Mouse (Mus musculus) embryonic facial prominence, embryonic 14.5 days (tissue): ENCODE data around the gene Slc8a1. TPM values are rescaled to one million over a fixed set of nuclear protein-coding genes. Genes with fewer than 3 reads are reported as not detected.

Experiments
- ATAC-seq: fragments of 200-750 bp; cut with Nextera tagmentation; 2 replicates; pipeline ENCODE4 v1.8.0; 2017; ENCODE audit warnings: low read depth, moderate number of reproducible peaks, moderate TSS enrichment
- DNase-seq: peaks from one replicate; pipeline ENCODE4 v3.0.0-alpha.2; 2015; ENCODE audit warnings: low spot score
- H3K27ac ChIP-seq: fragments of 300-500 bp; sonication (generic); replicated peaks from 2 replicates; pipeline ENCODE4 v1.5.1; 2014; ENCODE audit warnings: low read depth, mild to moderate bottlenecking, low read length, moderate library complexity
- H3K27me3 ChIP-seq: fragments of 300-500 bp; sonication (generic); replicated peaks from 2 replicates; pipeline ENCODE4 v1.6.1; 2014; ENCODE audit warnings: low read length; ENCODE audit not compliant: control insufficient read depth, insufficient read depth
- H3K36me3 ChIP-seq: fragments of 300-500 bp; sonication (generic); 2 replicates; pipeline ENCODE4 v1.6.1; 2014; ENCODE audit warnings: low read length, mixed read lengths; ENCODE audit not compliant: control insufficient read depth, insufficient read depth
- H3K4me1 ChIP-seq: fragments of 300-500 bp; sonication (generic); 2 replicates; pipeline ENCODE4 v1.6.1; 2014; ENCODE audit warnings: antibody characterized with exemption, low read length; ENCODE audit not compliant: control insufficient read depth, insufficient read depth
- H3K4me2 ChIP-seq: fragments of 300-500 bp; sonication (generic); 2 replicates; pipeline ENCODE4 v1.6.1; 2014; ENCODE audit warnings: low read depth, mild to moderate bottlenecking, low read length, moderate library complexity, mixed read lengths
- H3K4me3 ChIP-seq: fragments of 300-500 bp; sonication (generic); 2 replicates; pipeline ENCODE4 v1.5.1; 2014; ENCODE audit warnings: low read depth, mild to moderate bottlenecking, low read length
- H3K9ac ChIP-seq: fragments of 300-500 bp; sonication (generic); 2 replicates; pipeline ENCODE4 v1.6.1; 2014; ENCODE audit warnings: low read depth, mild to moderate bottlenecking, low read length, moderate library complexity, mixed read lengths
- H3K9me3 ChIP-seq: fragments of 300-500 bp; sonication (generic); 2 replicates; pipeline ENCODE4 v1.6.1; 2016; ENCODE audit warnings: low read length; ENCODE audit not compliant: control insufficient read depth
- WGBS: fragments of 180-500 bp; shearing (Covaris S2); extraction: QIAGEN DNeasy Blood & Tissue Kit; methylation state at CpG from one replicate; pipeline ENCODE4 v1.1.7; 2014; 5-methylcytosine and 5-hydroxymethylcytosine counted together
- polyA plus RNA-seq: library from polyadenylated mRNA; unstranded; fragments of >200 nt; fragmentation: Nextera tagmentation; extraction: Ambion mirVana; gene quantifications from 2 replicates; pipeline ENCODE4 v1.2.1, GENCODE M21; 2014

The Slc8a1 gene
- polyA plus RNA-seq = 4.6 and 5.5 TPM in 2 replicates

DNA sequence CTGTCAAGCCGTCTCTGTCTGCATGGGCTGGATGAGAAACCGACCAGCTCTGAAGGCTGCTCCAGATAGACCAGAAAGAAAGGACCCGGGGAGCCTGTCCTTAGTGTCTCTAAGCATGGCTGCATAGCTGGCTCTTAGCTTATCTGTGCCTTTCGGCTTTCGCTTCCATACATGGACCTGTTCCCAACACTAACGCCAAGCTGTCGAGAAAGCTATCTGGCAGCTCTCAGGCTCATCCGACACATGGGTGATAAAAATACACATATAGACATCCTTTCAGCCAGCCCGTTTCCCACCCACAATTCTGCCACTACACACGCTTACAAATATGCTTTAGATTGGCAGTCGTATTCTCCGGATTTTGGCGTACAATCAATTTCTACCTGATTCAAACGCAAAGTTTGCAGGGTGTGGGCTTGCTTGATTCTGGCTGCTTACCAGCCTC, at the start of gene Slc8a1:
Gene Slc8a1 (minus strand): TSS at position 67 of the 445 bp plus-strand sequence.
- no peaks in the 10 kb centered on the region for H3K4me1 ChIP-seq
- no peaks in the 10 kb centered on the region for H3K36me3 ChIP-seq
- H3K4me2 ChIP-seq = no peak within 1 kb of the TSS
- H3K27me3 ChIP-seq = no peaks in the 10 kb centered on the region
- no peaks in the 10 kb centered on the region for H3K9me3 ChIP-seq
- 92% methylated on average over 14 of the region's 14 CpGs for WGBS
- no peak within 1 kb of the TSS for H3K27ac ChIP-seq
- ATAC-seq (no peak), DNase-seq (no peak)
- H3K4me3 ChIP-seq = no peak within 1 kb of the TSS
- no peak within 1 kb of the TSS for H3K9ac ChIP-seq

DNA sequence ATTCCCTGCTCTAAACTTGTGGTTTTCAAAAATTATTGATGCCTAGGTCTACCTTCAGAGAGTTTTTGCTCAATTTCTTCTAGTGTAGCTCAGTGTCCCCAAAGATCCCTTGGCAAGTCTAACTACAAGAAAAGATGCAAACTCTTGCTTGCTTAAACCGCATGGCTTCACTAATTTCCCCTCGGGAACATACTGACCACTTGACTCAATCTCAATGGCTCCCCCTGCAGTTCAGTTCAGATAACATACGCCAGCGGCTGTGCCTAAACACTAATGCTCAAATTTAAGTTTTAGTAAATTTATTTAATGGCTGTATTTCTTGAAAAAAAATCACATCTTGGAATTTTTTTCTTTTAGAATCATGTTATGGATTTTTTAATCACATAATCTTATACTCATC, 49.2 kb upstream of the Slc8a1 start:
- Histone ChIP-seq H3K9ac (no peak overlapping the region), H3K9me3 (no peaks in the 10 kb centered on the region), H3K4me2 (no peak overlapping the region), H3K27ac (no peak overlapping the region), H3K36me3 (no peaks in the 10 kb centered on the region), H3K4me1 (no peaks in the 10 kb centered on the region), H3K27me3 (no peaks in the 10 kb centered on the region), H3K4me3 (no peak overlapping the region)
- DNase-seq (peak; percentile 52), ATAC-seq (no peak)
- WGBS = 33% methylated on average over 4 of the region's 4 CpGs

DNA sequence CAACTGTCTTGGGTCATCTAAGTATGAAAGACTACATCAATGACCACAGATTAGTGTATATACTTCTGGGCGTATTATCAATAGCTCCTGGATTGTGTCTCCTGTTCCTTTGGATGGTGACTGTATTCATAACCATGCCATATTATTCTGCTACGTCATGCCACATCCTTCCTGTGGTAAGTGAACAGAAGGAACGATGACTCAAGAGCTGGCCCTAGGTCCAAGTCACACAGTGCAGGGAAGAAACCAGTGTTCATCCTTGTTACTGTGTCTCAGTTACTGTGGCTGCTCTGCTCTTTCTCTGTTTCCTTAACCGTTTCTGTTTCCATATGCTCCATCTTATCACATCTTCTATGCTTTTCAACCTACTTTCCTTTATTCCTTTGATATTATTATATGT, 44.1 kb upstream of the Slc8a1 start:
- H3K27ac ChIP-seq = no peak overlapping the region
- no peaks in the 10 kb centered on the region for H3K36me3 ChIP-seq
- H3K4me1 ChIP-seq = no peaks in the 10 kb centered on the region
- H3K4me2 ChIP-seq = no peak overlapping the region
- ATAC-seq (no peak), DNase-seq (no peak)
- H3K9me3 ChIP-seq = no peaks in the 10 kb centered on the region
- H3K27me3 ChIP-seq = no peaks in the 10 kb centered on the region
- H3K9ac ChIP-seq = no peak overlapping the region
- WGBS = 79% methylated on average over 4 of the region's 4 CpGs
- H3K4me3 ChIP-seq = no peak overlapping the region

DNA sequence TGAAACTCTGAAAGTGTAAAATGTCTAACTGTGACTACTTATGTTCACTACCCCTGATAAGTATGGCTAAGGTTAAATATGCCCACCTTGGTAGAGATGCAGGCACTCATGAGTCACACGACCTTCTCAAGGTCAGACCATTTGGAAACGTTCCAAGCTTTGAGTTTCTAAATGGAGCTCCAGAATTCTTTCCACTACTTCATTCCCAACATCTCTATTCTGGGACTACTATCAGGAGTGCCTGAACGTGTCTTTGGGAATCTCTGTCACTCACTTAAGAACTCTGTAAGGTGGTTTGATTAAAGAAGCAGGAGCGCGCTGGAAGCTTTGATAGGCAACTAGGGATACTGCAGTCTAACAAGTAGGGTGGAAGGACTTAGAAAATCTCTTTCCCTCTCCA, 43.3 kb upstream of the Slc8a1 start:
- Histone ChIP-seq H3K27me3 (no peaks in the 10 kb centered on the region), H3K4me2 (no peak overlapping the region), H3K9me3 (no peaks in the 10 kb centered on the region), H3K4me3 (no peak overlapping the region), H3K4me1 (no peaks in the 10 kb centered on the region), H3K9ac (no peak overlapping the region), H3K27ac (no peak overlapping the region), H3K36me3 (no peaks in the 10 kb centered on the region)
- 81% methylated on average over 5 of the region's 5 CpGs for WGBS
- no peak for DNase-seq
- ATAC-seq = no peak

DNA sequence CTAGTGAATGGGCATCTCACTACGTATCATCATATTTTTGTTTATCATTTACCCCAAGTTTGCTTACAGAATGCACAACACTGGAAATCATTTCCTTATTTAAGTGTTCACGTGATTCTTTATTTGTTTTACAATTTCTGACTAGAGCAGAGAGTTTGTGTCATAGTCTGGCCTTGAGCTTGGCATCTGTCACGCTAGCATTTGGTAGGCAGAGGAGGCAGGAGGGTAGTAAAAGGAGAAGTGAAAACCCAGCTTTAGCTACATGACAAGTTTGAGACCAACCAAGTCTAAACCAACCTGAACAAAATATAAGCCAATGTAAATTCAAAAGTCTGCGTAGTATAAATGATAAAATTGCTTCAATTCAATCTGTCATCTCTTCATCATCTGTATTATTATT, 41.7 kb upstream of the Slc8a1 start:
- H3K9ac ChIP-seq = no peak overlapping the region

DNA sequence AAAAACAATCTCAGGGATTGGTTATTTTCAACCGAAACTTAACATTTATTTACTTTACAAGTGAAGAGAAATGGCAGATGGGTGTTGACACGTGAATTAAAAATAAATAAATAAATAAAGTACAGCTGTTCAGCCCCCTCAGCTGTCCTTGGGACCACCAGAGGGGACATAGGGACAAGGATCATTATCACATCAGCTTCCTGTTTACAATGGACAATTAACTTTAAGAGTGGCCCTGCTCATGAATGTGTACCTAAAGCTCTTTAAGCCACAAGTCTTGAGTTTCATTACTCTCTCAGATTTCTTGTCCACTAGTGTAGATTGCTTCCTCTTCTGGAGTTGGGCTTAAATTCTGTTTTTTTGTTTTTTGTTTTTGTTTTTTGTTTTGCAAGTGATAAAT, 12.5 kb upstream of the Slc8a1 start:
- no peaks in the 10 kb centered on the region for H3K9me3 ChIP-seq
- H3K4me2 ChIP-seq = no peak overlapping the region
- no peaks in the 10 kb centered on the region for H3K4me1 ChIP-seq
- H3K27ac ChIP-seq = no peak overlapping the region
- H3K9ac ChIP-seq = no peak overlapping the region
- ATAC-seq = no peak
- 48% methylated on average over 2 of the region's 2 CpGs for WGBS
- H3K27me3 ChIP-seq = no peaks in the 10 kb centered on the region
- no peak overlapping the region for H3K4me3 ChIP-seq
- DNase-seq = no peak
- no peaks in the 10 kb centered on the region for H3K36me3 ChIP-seq

More for the DNA sequence above, 41.7 kb upstream of the Slc8a1 start:
- WGBS = 80% methylated on average over 4 of the region's 4 CpGs
- no peak overlapping the region for H3K4me2 ChIP-seq
- H3K36me3 ChIP-seq = no peaks in the 10 kb centered on the region
- no peaks in the 10 kb centered on the region for H3K27me3 ChIP-seq
- H3K27ac ChIP-seq = no peak overlapping the region
- no peak overlapping the region for H3K4me3 ChIP-seq
- DNase-seq (no peak), ATAC-seq (no peak)
- no peaks in the 10 kb centered on the region for H3K4me1 ChIP-seq
- no peaks in the 10 kb centered on the region for H3K9me3 ChIP-seq

DNA sequence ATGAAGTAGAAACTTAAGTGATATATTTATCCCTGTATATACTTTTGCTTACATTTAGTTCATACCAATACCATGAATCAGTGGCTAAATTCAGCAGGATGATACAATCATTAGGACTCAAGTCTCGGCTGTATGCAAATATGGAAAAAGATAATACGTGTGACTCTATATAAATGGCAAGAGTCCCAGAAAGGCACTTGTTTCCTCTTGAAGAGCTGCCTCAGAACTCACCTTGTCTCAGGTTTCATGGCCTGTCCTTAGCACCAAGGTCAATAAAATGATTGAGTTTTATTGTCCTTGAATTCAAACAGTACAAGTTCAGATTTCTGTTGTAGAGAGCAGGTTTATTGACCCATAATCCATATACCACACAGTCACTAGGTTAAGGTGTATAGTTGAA, 4.9 kb upstream of the Slc8a1 start:
- H3K27ac ChIP-seq = no peak overlapping the region
- 71% methylated on average over 2 of the region's 2 CpGs for WGBS
- H3K9me3 ChIP-seq = no peaks in the 10 kb centered on the region

DNA sequence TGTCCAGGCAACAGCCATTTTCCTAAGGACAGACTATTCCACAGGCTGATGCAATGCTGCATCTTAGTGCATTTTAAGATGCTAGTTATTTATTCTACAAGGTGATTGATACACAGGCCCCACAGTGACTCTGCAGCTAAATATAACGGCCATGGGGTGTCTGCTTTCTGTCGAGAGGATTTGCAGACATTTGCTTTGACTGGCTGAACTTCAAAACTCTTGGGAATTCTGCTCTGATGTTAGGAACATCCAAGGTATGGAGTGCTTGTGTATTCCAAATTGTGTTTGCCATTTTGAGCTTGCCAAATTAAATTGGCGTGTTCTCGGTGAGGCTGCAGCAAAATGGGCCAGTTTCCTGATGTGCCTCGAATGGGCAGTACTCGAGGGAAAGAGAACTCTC, 2.4 kb upstream of the Slc8a1 start:
- H3K4me3 ChIP-seq = no peak overlapping the region
- no peak overlapping the region for H3K27ac ChIP-seq
- H3K9me3 ChIP-seq = no peaks in the 10 kb centered on the region
- H3K27me3 ChIP-seq = no peaks in the 10 kb centered on the region
- DNase-seq (peak; percentile 14), ATAC-seq (peak; percentile 15; the same call in 1 of the 2 replicates)
- WGBS = 48% methylated on average over 6 of the region's 6 CpGs
- H3K4me2 ChIP-seq = no peak overlapping the region
- H3K9ac ChIP-seq = no peak overlapping the region
- H3K4me1 ChIP-seq = no peaks in the 10 kb centered on the region
- H3K36me3 ChIP-seq = no peaks in the 10 kb centered on the region

More for the DNA sequence above, 4.9 kb upstream of the Slc8a1 start:
- no peaks in the 10 kb centered on the region for H3K4me1 ChIP-seq
- no peak overlapping the region for H3K4me2 ChIP-seq
- no peaks in the 10 kb centered on the region for H3K36me3 ChIP-seq
- no peak for DNase-seq
- no peak for ATAC-seq
- no peak overlapping the region for H3K9ac ChIP-seq
- H3K27me3 ChIP-seq = no peaks in the 10 kb centered on the region
- H3K4me3 ChIP-seq = no peak overlapping the region

DNA sequence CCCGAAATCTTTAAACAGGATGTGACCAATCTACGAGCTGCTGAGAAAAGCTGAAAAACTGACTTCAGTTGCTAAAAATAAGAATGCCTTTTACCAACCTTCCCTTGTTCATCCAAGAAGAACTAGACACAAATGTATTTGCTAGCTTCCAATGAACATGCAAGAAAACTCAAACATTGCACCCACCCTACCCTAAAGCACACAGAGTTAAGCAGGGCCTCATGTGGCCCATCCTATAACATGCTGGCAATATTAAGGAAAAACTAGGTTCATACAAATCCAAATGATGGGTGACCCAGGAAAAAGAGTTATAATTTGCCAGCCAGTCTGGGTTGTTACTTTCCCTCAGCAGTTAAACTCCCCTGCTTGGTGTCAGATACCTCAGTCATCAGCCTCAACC, 398 bp downstream of the Slc8a1 start:
- ATAC-seq (no peak), DNase-seq (no peak)
- H3K4me1 ChIP-seq = no peaks in the 10 kb centered on the region
- no peaks in the 10 kb centered on the region for H3K27me3 ChIP-seq
- no peak overlapping the region for H3K9ac ChIP-seq
- no peaks in the 10 kb centered on the region for H3K9me3 ChIP-seq
- no peaks in the 10 kb centered on the region for H3K36me3 ChIP-seq
- H3K4me2 ChIP-seq = no peak overlapping the region
- 84% methylated on average over 2 of the region's 2 CpGs for WGBS
- no peak overlapping the region for H3K4me3 ChIP-seq
- H3K27ac ChIP-seq = no peak overlapping the region
